Mouse (Mus musculus) stomach, postnatal 0 days (tissue): ENCODE data around the gene Tsfm.

Source experiments
- CTCF ChIP-seq: IDR thresholded peaks from 2 replicates; pipeline ENCODE4 v1.5.1; 2016; ENCODE audit warnings: antibody characterized with exemption, low read depth, mild to moderate bottlenecking, moderate library complexity
- EP300 ChIP-seq: optimal IDR thresholded peaks from 2 replicates; pipeline ENCODE3; 2016; ENCODE audit warnings: antibody characterized with exemption

DNA sequence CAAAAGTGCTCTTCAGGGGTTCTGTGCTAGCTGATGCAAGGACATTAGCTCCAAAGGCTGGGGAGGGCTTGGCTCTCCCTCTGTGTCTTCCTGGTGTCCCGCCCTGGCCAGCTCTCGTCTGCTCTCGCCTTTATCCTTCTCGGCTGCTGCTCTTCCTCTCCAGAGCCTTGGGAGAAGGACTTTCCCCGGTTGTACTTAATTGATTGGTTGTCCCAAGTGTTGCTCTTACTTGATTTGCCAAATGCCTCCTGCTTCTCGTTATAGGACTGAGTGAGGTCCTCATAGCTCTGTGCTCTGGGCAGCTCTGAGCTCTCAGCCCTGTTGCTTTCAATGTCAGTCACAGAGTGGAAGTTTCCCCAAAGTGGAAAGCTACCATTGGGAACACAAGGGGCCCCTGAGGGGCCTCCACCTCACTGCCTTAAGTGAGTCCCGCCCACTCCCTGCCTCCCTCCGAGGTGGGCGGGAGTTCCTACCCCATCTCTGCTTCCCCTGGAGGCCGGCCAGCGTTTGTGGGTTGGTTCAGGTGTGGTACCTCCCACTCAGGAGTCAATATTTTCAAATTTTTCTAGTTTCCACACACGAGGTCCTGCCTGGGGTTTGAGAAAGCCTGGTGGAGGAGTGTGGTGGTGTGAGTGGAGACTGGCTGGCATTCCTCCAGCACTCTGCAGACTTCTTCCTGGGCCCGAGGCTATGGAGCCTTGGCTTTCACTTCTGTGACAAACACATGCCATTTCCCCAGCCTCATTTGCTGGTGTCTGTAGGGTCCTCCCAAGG, 33.1 kb downstream of the Tsfm start:
- no peak for TF ChIP-seq CTCF
- no peak for TF ChIP-seq EP300
